Mouse (Mus musculus): Measurements from ENCODE around the gene Inmt. TPM values are rescaled to one million over a fixed set of nuclear protein-coding genes. Genes with fewer than 3 reads are reported as not detected.

Inmt gene
- polyA plus RNA-seq (2012; rRNA removed) = 0.14 and 0.15 TPM in 2 replicates

GRCm38 (mm10) chr6:55174741-55175181 lies at the start of gene Inmt:
TSS of gene Inmt (minus strand) at chr6:55175043.

DNA sequence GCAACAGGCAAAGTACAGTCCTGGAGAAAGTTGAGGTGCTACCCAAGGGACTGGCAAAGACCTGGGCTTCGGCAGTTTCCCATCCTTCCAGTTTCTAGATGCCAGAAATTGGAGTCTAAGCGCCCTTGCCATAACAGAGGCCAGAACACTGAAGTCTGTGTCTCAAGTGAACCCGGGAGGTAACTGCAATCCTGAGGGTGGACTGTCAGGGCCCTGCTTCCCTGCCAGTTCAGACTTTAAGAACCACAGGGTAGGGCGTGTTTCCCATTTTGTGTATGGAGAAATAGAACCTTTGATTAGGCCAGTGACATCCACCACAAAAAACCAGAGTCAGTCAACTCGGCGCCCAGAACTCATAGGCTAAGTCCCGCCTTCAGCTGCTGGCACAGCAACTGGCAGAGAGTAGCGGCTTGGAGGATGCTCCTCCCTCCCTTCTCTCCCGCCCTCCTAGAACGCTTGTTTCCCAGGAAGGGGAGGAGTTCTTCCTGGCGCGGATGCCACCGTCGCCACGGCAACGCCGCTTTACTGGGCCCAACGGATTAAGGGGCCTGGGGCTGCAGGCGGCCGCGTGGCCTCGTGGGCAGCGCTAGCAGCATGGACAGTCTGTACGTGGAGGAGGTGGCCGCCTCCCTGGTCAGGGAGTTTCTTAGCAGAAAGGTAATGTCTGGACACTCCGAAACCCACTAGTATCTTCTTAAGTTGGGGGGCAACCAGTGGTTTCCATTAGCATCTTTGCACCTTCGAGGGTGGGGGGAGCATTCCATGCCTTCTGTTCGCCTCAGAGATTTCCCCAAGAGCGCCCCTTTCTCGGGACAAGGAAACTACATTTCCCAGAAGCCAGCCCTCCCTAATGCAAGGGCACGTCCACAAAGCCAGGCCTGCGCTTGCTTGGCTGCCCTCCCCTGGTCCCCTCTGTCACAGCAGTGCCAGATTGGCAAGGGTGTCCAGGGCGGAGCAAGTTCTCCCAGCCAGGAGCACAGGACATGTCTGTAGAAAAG lies 28.4 kb upstream of the Inmt start, which contains the start of gene Mindy4:
Gene Mindy4 (plus strand): TSS at position 471 of the 998 bp plus-strand sequence.

GRCm38 (mm10) chr6:55132794-55133193 lies 42.0 kb downstream of the Inmt start, which contains the start of gene Crhr2:
TSS of gene Crhr2 (minus strand) at chr6:55133016.

Other genes starting within 250 kb of the Inmt start
- 1.4 and 2.0 TPM in 2 replicates for gene Nod1, start 202.4 kb downstream of the Inmt start, polyA plus RNA-seq (2012; rRNA removed)
- gene Ggct, start 182.1 kb downstream of the Inmt start, polyA plus RNA-seq (2012; rRNA removed) = 1.6 and 1.7 TPM in 2 replicates
- 56.8 and 58.8 TPM in 2 replicates for gene Gars, start 137.0 kb downstream of the Inmt start, polyA plus RNA-seq (2012; rRNA removed)
- gene Crhr2, start 42.0 kb downstream of the Inmt start, polyA plus RNA-seq (2012; rRNA removed) = 0.71 and 0.80 TPM in 2 replicates
- 0.38 and 0.64 TPM in 2 replicates for gene Mindy4, start 28.3 kb upstream of the Inmt start, polyA plus RNA-seq (2012; rRNA removed)
- gene Aqp1, start 161.4 kb upstream of the Inmt start, polyA plus RNA-seq (2012; rRNA removed) = 47.0 and 56.7 TPM in 2 replicates
- 0.01 and 0.02 TPM in 2 replicates for gene Ghrhr, start 201.3 kb upstream of the Inmt start, polyA plus RNA-seq (2012; rRNA removed)